Mouse (Mus musculus): ENCODE measurements at regions not wholly inside any gene's neighbourhood (a gene's known extent, or its start where the extent isn't known, plus 50 kb on each side); places are given as distances from the start of the nearest gene placed in this dataset.

DNA sequence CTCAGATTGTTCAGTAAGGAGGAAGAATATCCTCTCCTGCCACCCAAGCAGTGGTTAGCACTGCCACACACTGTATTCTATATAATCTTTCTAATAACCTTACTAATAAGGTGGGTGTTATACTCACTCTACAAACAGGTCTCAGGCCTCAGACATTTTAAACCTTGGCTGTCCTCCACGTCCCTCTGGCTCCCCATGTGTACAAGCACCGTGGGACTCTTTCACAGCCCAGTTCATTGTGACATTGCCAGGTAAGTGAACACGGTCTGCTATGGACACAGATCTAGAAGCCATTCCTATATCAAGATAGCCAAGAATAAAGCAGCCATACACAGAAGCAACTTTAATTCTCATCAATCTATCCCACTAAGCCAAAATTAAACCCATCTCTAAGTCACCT, 382.8 kb downstream of the Mllt3 start:
- Histone ChIP-seq H3K79me2 (replicated peaks; ENCODE audit: control insufficient read depth, extremely low read depth, insufficient read depth, poor library complexity, severe bottlenecking) (no peaks in the 10 kb centered on the region), H3K9ac (ENCODE audit: insufficient read depth, low read depth) (no peak overlapping the region), H3K9me3 (replicated peaks; ENCODE audit: low read length) (no peaks in the 10 kb centered on the region), H3K27ac (ENCODE audit: insufficient read depth, low read depth) (no peak overlapping the region), H3K4me2 (ENCODE audit: insufficient read depth, low read depth, poor library complexity, severe bottlenecking) (no peak overlapping the region), H3K4me3 (replicated peaks in 1 of 3; ENCODE audit: low read depth in 2 of 3, low read length in 2 of 3, poor library complexity in 1 of 3) (no peak overlapping the region), H3K27me3 (replicated peaks) (no peaks in the 10 kb centered on the region), H3K4me1 (ENCODE audit: control insufficient read depth in 1 of 2, insufficient read depth in 2 of 2) (peaks cover 2 to 19% of the 10 kb centered on the region in 2 experiments; a peak in 3 of 4 replicates), H3K36me3 (replicated peaks in 1 of 2; ENCODE audit: control insufficient read depth in 1 of 2, insufficient read depth in 1 of 2, low read length in 1 of 2) (no peaks in the 10 kb centered on the region)
- dilution Hi-C loops (cut with MboI; ENCODE audit: extremely low pct_ligation_motif_present, extremely low pct_unique_long_range_greater_than_20kb, low sequenced_read_pairs): no loop called here
- in situ Hi-C loops (cut with MboI; ENCODE audit: low pct_ligation_motif_present, low pct_unique_long_range_greater_than_20kb, low sequenced_read_pairs): no loop called here
- TF ChIP-seq MYC (IDR thresholded peaks at IDR 0.05; ENCODE audit: low read depth, low read length) (no peak), TCF12 (IDR thresholded peaks at IDR 0.05; ENCODE audit: low read depth, low read length) (no peak), NELFE (IDR thresholded peaks at IDR 0.05; ENCODE audit: low read depth, low read length) (no peak), POLR2AphosphoS2 (IDR thresholded peaks at IDR 0.05; ENCODE audit: low read depth, low read length) (no peak), USF1 (IDR thresholded peaks at IDR 0.05; ENCODE audit: low read depth, low read length) (no peak), JUN (IDR thresholded peaks at IDR 0.05; ENCODE audit: insufficient read depth, low read depth, low read length) (no peak), ZNF384 (IDR thresholded peaks at IDR 0.05; ENCODE audit: low read depth, low read length) (no peak), MXI1 (IDR thresholded peaks at IDR 0.05; ENCODE audit: low read depth, low read length) (no peak), SIN3A (IDR thresholded peaks at IDR 0.05; ENCODE audit: low read length) (no peak), RAD21 (IDR thresholded peaks at IDR 0.05; ENCODE audit: low read depth, low read length) (no peak), ZC3H11A (IDR thresholded peaks at IDR 0.05; ENCODE audit: low read depth, low read length) (no peak), PAX5 (IDR thresholded peaks at IDR 0.05; ENCODE audit: low read length) (no peak), CTCF (conservative IDR thresholded peaks at IDR 0.05 in 1 of 2, IDR thresholded peaks at IDR 0.05 in 1 of 2; ENCODE audit: low read depth in 2 of 2, low read length in 2 of 2) (no peak)
- DNase-seq (ENCODE audit: extremely low read depth): no peak

DNA sequence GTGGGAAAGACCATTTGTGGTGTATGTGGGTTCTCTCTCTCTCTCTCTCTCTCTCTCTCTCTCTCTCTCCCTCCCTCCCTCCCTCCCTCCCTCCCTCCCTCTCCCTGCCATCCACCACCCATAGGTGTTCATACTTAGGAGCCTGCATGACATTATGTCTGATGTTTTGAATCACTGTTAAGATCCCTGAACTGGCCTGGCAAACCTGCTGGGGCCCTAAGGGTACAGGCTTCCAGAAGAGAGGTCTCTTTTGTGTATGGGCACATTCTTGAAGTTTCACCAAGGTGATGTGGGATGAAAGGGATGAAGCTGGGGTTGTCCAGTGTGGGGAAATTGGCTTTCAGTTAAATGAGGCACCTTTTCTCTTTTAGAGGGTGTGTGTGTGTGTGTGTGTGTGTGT, 384.2 kb downstream of the Mllt3 start:
- DNase-seq (ENCODE audit: extremely low read depth): no peak
- Histone ChIP-seq H3K27me3 (replicated peaks) (no peaks in the 10 kb centered on the region), H3K36me3 (replicated peaks in 1 of 2; ENCODE audit: control insufficient read depth in 1 of 2, insufficient read depth in 1 of 2, low read length in 1 of 2) (no peaks in the 10 kb centered on the region), H3K9me3 (replicated peaks; ENCODE audit: low read length) (peaks cover 7% of the 10 kb centered on the region), H3K27ac (ENCODE audit: insufficient read depth, low read depth) (no peak overlapping the region), H3K4me3 (replicated peaks in 1 of 3; ENCODE audit: low read depth in 2 of 3, low read length in 2 of 3, poor library complexity in 1 of 3) (no peak overlapping the region), H3K9ac (ENCODE audit: insufficient read depth, low read depth) (no peak overlapping the region), H3K4me1 (ENCODE audit: control insufficient read depth in 1 of 2, insufficient read depth in 2 of 2) (peaks cover 2 to 15% of the 10 kb centered on the region in 2 experiments; a peak in 3 of 4 replicates), H3K4me2 (ENCODE audit: insufficient read depth, low read depth, poor library complexity, severe bottlenecking) (peak overlapping the region; percentile 80), H3K79me2 (replicated peaks; ENCODE audit: control insufficient read depth, extremely low read depth, insufficient read depth, poor library complexity, severe bottlenecking) (no peaks in the 10 kb centered on the region)
- in situ Hi-C loops (cut with MboI; ENCODE audit: low pct_ligation_motif_present, low pct_unique_long_range_greater_than_20kb, low sequenced_read_pairs): no loop called here
- no peak for TF ChIP-seq USF2 (conservative IDR thresholded peaks at IDR 0.05; ENCODE audit: low read depth, low read length)
- TF ChIP-seq TBP (conservative IDR thresholded peaks at IDR 0.05; ENCODE audit: low read depth, low read length): no peak
- TF ChIP-seq PAX5 (IDR thresholded peaks at IDR 0.05; ENCODE audit: low read length): no peak
- TF ChIP-seq BHLHE40 (IDR thresholded peaks at IDR 0.05; ENCODE audit: low read depth, low read length): no peak
- dilution Hi-C loops (cut with MboI; ENCODE audit: extremely low pct_ligation_motif_present, extremely low pct_unique_long_range_greater_than_20kb, low sequenced_read_pairs): no loop called here
